Mouse (Mus musculus): Measurements from ENCODE around the gene Phf12. TPM values are rescaled to one million over a fixed set of nuclear protein-coding genes. Genes with fewer than 3 reads are reported as not detected.
A peak's percentile ranks its signal among the peaks of the same experiment; 100 is the strongest.

Gene Phf12
- polyA plus RNA-seq, 1 experiment from 2014 or later, result 20.0 TPM

- H3K4me1 ChIP-seq, result peaks cover 27% of the 10 kb centered on the region
- H3K9me3 ChIP-seq, result no peaks in the 10 kb centered on the region
- peak; percentile 90 for DNase-seq (ENCODE audit: low spot score)
- H3K4me3 ChIP-seq, result peak overlapping the region; percentile 41
- H3K27me3 ChIP-seq (ENCODE audit: insufficient read depth, poor library complexity, severe bottlenecking), result no peaks in the 10 kb centered on the region
- peak overlapping the region; percentile 73 for H3K27ac ChIP-seq
- 24% methylated on average over 6 of the region's 6 CpGs for WGBS
- H3K36me3 ChIP-seq, result peaks cover 56% of the 10 kb centered on the region
Measured at GRCm38 (mm10) chr11:78072425-78073130, 90.0 kb downstream of the Phf12 start.

- H3K4me3 ChIP-seq, result peak overlapping the region; percentile 18; the same call in 1 of the 2 replicates
- peaks cover 27% of the 10 kb centered on the region for H3K4me1 ChIP-seq
- no peaks in the 10 kb centered on the region for H3K27me3 ChIP-seq (ENCODE audit: insufficient read depth, poor library complexity, severe bottlenecking)
- H3K9me3 ChIP-seq, result no peaks in the 10 kb centered on the region
- H3K27ac ChIP-seq, result 0 out of 2 replicates have a peak overlapping the region, but pooled peaks have one; percentile 6
- DNase-seq (ENCODE audit: low spot score), result peak; percentile 89
- H3K36me3 ChIP-seq, result peaks cover 64% of the 10 kb centered on the region
- WGBS, result 81% methylated on average over 9 of the region's 9 CpGs
Measured at GRCm38 (mm10) chr11:78073577-78074276, 91.2 kb downstream of the Phf12 start.

- WGBS, result 88% methylated on average over 2 of the region's 2 CpGs
- Histone ChIP-seq H3K4me1 (peaks cover 26% of the 10 kb centered on the region), H3K27ac (peak overlapping the region; percentile 6; the same call in 1 of the 2 replicates), H3K4me3 (peak overlapping the region; percentile 18; the same call in 1 of the 2 replicates), H3K9me3 (no peaks in the 10 kb centered on the region), H3K27me3 (ENCODE audit: insufficient read depth, poor library complexity, severe bottlenecking) (no peaks in the 10 kb centered on the region), H3K36me3 (peaks cover 64% of the 10 kb centered on the region)
- DNase-seq (ENCODE audit: low spot score), result no peak
Measured at GRCm38 (mm10) chr11:78074277-78074652, 91.7 kb downstream of the Phf12 start.

- peaks cover 25% of the 10 kb centered on the region for H3K4me1 ChIP-seq
- H3K4me3 ChIP-seq, result 0 out of 2 replicates have a peak overlapping the region, but pooled peaks have one; percentile 1
Measured at GRCm38 (mm10) chr11:78074666-78075065, 92.1 kb downstream of the Phf12 start.

More at GRCm38 (mm10) chr11:78074666-78075065, 92.1 kb downstream of the Phf12 start:
- no peak for DNase-seq (ENCODE audit: low spot score)
- Histone ChIP-seq H3K9me3 (no peaks in the 10 kb centered on the region), H3K27me3 (ENCODE audit: insufficient read depth, poor library complexity, severe bottlenecking) (no peaks in the 10 kb centered on the region), H3K36me3 (peaks cover 64% of the 10 kb centered on the region), H3K27ac (peak overlapping the region; percentile 2; the same call in 1 of the 2 replicates)
- 80% methylated on average over 4 of the region's 4 CpGs for WGBS

MicroRNA genes within 50 kb of the gene (microRNA counts, 519-probe panel; counts per million panel counts)
- 5,097 counts per million, percentile 41 among the panel's probes with 10 or more counts for microRNA mmu-miR-144
- 3,408 counts per million, percentile 16 among the panel's probes with 10 or more counts for microRNA mmu-miR-451

Small RNAs within 50 kb of the gene (microRNA-seq; reads per million reads assigned to microRNA genes)
- gene Mir144 (125 reads per million, percentile 54 among the genes with 10 or more reads in this experiment), gene Mir451a (not detected), gene Mir451b (not detected)

Other genes with a start within 250 kb of the Phf12 start
- gene Myo18a, start 219.5 kb upstream of the Phf12 start, polyA plus RNA-seq (2016; fragmentation: Nextera tagmentation; extraction: Ambion mirVana), result 95.5 and 153 TPM in 2 replicates
- 1.1 and 1.6 TPM in 2 replicates for gene Gm10277, start 195.0 kb upstream of the Phf12 start, polyA plus RNA-seq (2016; fragmentation: Nextera tagmentation; extraction: Ambion mirVana)
- gene Pipox, start 88.7 kb upstream of the Phf12 start, polyA plus RNA-seq (2016; fragmentation: Nextera tagmentation; extraction: Ambion mirVana), result 2.0 and 3.0 TPM in 2 replicates
- gene Sez6, start 52.0 kb upstream of the Phf12 start, polyA plus RNA-seq (2016; fragmentation: Nextera tagmentation; extraction: Ambion mirVana), result 0.05 and 0.30 TPM in 2 replicates
- 14.6 and 16.5 TPM in 2 replicates for gene Dhrs13, start 49.5 kb downstream of the Phf12 start, polyA plus RNA-seq (2016; fragmentation: Nextera tagmentation; extraction: Ambion mirVana)
- gene Flot2, start 55.2 kb downstream of the Phf12 start, polyA plus RNA-seq (2016; fragmentation: Nextera tagmentation; extraction: Ambion mirVana), result 72.0 and 81.4 TPM in 2 replicates
- gene Eral1, start 97.6 kb downstream of the Phf12 start, polyA plus RNA-seq (2016; fragmentation: Nextera tagmentation; extraction: Ambion mirVana), result 30.7 and 35.6 TPM in 2 replicates
- 24.0 and 25.5 TPM in 2 replicates for gene Fam222b, start 111.9 kb downstream of the Phf12 start, polyA plus RNA-seq (2016; fragmentation: Nextera tagmentation; extraction: Ambion mirVana)
- 57.9 and 88.7 TPM in 2 replicates for gene Traf4, start 182.8 kb downstream of the Phf12 start, polyA plus RNA-seq (2016; fragmentation: Nextera tagmentation; extraction: Ambion mirVana)
- gene Nek8, start 193.9 kb downstream of the Phf12 start, polyA plus RNA-seq (2016; fragmentation: Nextera tagmentation; extraction: Ambion mirVana), result 15.3 and 16.5 TPM in 2 replicates
- gene Tlcd1, start 194.0 kb downstream of the Phf12 start, polyA plus RNA-seq (2016; fragmentation: Nextera tagmentation; extraction: Ambion mirVana), result 16.9 and 18.7 TPM in 2 replicates
- gene Rpl23a, start 200.8 kb downstream of the Phf12 start, polyA plus RNA-seq (2016; fragmentation: Nextera tagmentation; extraction: Ambion mirVana), result 863 and 999 TPM in 2 replicates
- 63.2 and 88.1 TPM in 2 replicates for gene Rab34, start 205.7 kb downstream of the Phf12 start, polyA plus RNA-seq (2016; fragmentation: Nextera tagmentation; extraction: Ambion mirVana)
- 2.9 and 3.3 TPM in 2 replicates for gene Proca1, start 210.6 kb downstream of the Phf12 start, polyA plus RNA-seq (2016; fragmentation: Nextera tagmentation; extraction: Ambion mirVana)